Mouse (Mus musculus) embryonic stem cell, embryonic (primary cell): ENCODE data around the gene Slc22a15.

Experiments used
- CTCF ChIA-PET, 4 experiments: fragments of 300-600 bp in 2 of 4; fragments of 350-600 bp in 2 of 4; sonication (Branson Sonifier 250); formaldehyde crosslinking; loops; one replicate each; lab custom pipeline; 2022; ENCODE audit warnings: inconsistent platforms in 2 of 4; lab: Charles Lee
- POLR2A ChIA-PET, 4 experiments: fragments of 300-600 bp in 2 of 4; fragments of 350-600 bp in 2 of 4; sonication (Branson Sonifier 250); formaldehyde crosslinking; loops; one replicate each; lab custom pipeline; 2022; ENCODE audit warnings: antibody characterized with exemption in 4 of 4, inconsistent platforms in 1 of 4; lab: Charles Lee

The Slc22a15 gene

DNA sequence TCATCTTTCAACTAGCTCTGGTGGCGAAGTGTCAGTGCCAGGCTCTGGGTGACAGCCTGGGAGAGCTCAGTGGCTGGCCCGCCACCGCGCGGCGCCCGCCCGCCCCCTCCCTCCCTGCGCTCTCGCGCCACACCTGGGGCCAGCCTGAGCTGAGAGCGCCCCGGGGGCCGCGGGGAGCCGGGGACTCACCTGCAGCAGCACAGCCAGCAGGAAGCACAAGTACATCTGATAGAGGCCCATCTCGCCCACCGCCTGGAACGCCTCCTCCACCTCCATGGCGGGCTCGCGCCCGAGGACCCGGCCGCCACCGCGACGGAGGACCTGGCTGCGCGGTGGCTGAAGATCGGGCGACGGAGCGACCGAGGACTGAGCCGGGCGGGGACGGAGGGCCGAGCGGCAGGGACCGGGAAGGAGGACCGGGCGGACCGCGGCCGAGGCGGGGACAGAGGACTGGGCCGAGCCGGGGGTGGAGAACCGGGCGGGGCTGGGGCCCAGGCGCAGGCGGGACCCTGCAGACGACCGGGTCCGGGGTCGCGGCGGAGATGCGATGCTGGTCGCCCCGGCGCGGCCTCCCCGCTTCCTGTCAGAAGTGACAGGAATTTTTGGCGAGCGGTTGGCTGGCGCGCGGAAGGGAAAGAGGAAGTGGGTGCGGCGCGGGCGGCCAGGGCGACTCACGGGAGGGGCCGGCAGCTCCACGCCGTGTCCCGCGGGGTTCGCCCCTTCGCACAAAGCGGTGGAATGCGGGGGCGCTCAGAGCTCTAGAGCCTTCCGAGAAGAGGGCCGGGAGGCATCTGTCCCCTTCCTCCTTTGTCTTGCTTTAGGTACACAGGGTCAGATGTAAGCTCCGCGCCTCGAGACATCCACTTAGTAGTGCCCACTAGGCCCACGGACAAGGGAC, at the start of gene Slc22a15:
TSS of gene Slc22a15 (minus strand) at position 611 of the 898 bp plus-strand sequence.
- CTCF ChIA-PET, result interaction anchor here in 3 of 4 experiments (0.6 to 1.0 kb wide), 4 partner anchors 44 to 880 kb away, joined by 3 to 4 read pairs (median 3); no protein-coding TSS in a partner anchor
- POLR2A ChIA-PET, result interaction anchor here in 3 of 4 experiments (0.5 to 1.6 kb wide), 7 partner anchors 9 to 1284 kb away, joined by 3 to 7 read pairs (median 4); no protein-coding TSS in a partner anchor

DNA sequence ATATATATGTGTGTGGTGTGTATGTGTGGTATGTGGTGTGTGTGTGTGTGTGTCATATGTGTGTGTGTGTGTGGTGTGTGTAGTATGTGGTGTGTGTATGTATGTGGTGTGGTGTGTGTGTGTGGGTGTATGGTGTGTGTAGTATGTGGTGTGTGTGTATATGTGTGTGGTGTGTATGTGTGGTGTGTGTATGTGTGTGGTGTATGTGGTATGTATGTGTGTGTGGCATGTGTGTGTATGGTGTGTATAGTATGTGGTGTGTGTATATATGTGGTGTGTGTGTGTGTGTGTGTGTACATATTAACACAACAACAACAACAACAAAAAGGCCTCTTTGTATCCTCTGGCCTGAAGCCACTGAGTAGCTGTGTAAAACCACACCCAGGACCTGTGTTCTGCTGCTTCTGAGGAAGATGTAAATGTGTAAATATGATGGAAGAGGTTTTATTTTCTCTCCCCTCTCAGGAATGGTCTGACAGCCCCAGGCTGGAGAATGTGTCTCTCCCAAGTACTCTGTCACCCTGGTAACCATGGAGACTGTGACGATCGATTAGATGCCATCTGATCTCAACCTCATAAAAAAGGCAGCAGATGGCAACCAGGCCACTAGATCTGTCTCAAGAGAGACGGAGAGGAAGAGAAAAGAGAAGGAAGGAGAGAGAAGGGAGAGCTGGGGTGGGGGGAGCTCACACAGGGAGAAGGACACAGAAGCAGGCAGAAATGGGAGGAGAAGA, 42.7 kb upstream of the Slc22a15 start:
- POLR2A ChIA-PET, result no interaction called here

GRCm38 (mm10) chr3:101964352-101964751, 40.1 kb upstream of the Slc22a15 start:
- POLR2A ChIA-PET, result no interaction called here
- CTCF ChIA-PET, result no interaction called here

More for the DNA sequence above, 42.7 kb upstream of the Slc22a15 start:
- CTCF ChIA-PET, result interaction anchor here in 1 of 4 experiments (0.7 kb wide), 1 partner anchor 837 kb away, joined by 3 read pairs; no protein-coding TSS in a partner anchor

DNA sequence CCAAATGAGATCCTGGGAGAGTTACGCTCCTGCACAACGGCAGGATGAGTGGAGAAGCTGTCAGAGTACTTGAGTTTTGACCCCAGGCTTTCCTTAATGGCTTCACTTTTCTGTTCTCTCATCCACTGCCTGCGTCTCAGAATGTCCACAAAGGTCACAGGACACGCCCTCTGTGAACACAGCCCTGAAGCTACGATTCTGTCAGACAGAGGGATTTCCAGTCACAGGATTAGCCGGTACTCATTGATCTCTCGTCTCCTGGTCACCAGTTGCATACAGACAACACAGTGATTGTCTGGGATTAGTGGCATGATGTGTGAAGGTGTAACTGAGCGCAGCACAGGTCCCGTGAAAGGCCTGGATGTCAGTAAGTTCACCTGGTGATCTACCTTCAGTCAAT, 39.2 kb upstream of the Slc22a15 start:
- POLR2A ChIA-PET, result interaction anchor here in 1 of 4 experiments (0.8 kb wide), 1 partner anchor 120 kb away, joined by 3 read pairs; no protein-coding TSS in a partner anchor
- CTCF ChIA-PET, result no interaction called here

GRCm38 (mm10) chr3:101961146-101961835, 37.0 kb upstream of the Slc22a15 start:
- CTCF ChIA-PET, result interaction anchor here in 1 of 4 experiments (0.6 kb wide), 1 partner anchor 14 kb away, joined by 3 read pairs; no protein-coding TSS in a partner anchor
- POLR2A ChIA-PET, result no interaction called here

DNA sequence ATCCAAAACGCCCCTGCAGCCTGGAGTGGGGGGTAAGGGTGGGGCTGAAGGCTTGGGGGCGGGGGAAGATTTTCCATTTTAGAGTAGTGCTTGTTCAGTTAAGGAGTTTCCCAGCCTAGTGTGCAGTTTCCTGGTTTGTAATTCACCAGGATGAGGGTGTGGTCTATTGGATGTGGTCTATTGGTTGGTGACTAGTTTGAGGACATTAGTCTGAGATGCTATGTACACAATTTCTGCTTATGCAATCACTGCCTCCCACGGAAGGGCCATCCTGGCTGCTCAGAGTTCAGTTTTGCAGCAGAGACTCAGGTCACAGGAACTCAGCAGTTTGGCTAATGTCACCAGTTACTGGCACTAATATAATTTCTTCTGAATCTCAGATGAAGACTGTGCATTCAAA, 33.8 kb upstream of the Slc22a15 start:
- CTCF ChIA-PET, result interaction anchor here in 1 of 4 experiments (1.2 kb wide), 1 partner anchor 124 kb away, joined by 3 read pairs; no protein-coding TSS in a partner anchor
- POLR2A ChIA-PET, result no interaction called here

GRCm38 (mm10) chr3:101953506-101953905, 29.3 kb upstream of the Slc22a15 start:
- CTCF ChIA-PET, result no interaction called here

DNA sequence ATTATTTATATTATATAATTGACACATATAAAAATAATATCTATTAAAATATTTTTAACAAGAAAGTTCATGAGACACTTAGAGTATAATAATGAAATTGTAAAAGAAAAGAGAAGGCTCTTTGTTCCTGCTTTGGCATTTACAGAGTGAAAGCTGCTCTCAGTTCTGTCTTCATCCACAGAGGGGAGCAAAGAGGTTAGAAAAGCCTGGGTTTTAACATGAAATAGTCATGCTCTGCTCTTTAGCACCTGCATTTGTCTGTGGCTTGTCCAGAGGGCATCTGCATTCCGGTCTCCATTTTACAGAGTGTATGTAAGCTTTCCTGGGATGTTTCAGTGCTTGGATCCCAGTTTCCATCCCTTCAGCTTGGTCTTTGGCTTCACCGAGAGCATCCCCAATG, 28.3 kb upstream of the Slc22a15 start:
- POLR2A ChIA-PET, result interaction anchor here in 2 of 4 experiments (0.6 kb wide), 2 partner anchors 544 to 1837 kb away, joined by 3 read pairs; no protein-coding TSS in a partner anchor
- CTCF ChIA-PET, result interaction anchor here in 2 of 4 experiments (1.0 to 1.2 kb wide), 2 partner anchors 75 to 110 kb away, joined by 3 read pairs; no protein-coding TSS in a partner anchor

More at GRCm38 (mm10) chr3:101953506-101953905, 29.3 kb upstream of the Slc22a15 start:
- POLR2A ChIA-PET, result interaction anchor here in 1 of 4 experiments (0.6 to 0.8 kb wide), 2 partner anchors 31 to 658 kb away, joined by 3 read pairs; no protein-coding TSS in a partner anchor

GRCm38 (mm10) chr3:101948572-101948971, 24.3 kb upstream of the Slc22a15 start:
- POLR2A ChIA-PET, result no interaction called here
- CTCF ChIA-PET, result interaction anchor here in 2 of 4 experiments (0.6 to 0.8 kb wide), 2 partner anchors 68 to 435 kb away, joined by 3 to 6 read pairs; no protein-coding TSS in a partner anchor

DNA sequence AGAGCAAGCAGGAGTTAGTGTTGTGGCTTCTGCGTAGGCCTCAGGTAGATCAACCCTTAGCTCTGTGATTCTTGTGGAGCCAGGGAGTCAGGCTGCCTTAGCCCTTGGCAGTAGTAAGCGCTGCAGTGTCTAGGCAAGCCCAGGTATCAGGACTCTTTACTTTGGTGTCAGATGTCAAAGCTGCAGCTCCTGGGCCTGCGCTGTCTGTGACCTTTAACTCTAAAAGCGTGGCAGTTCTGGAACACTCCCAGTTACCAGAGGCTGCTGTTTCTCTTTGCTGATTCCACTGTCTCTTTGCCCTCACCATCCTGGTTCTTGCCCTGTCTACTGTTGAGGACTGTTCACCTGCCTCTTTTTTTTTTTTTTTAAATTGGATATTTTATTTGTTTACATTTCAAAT, 23.0 kb upstream of the Slc22a15 start:
- ChIA-PET CTCF (no interaction called here), POLR2A (no interaction called here)

DNA sequence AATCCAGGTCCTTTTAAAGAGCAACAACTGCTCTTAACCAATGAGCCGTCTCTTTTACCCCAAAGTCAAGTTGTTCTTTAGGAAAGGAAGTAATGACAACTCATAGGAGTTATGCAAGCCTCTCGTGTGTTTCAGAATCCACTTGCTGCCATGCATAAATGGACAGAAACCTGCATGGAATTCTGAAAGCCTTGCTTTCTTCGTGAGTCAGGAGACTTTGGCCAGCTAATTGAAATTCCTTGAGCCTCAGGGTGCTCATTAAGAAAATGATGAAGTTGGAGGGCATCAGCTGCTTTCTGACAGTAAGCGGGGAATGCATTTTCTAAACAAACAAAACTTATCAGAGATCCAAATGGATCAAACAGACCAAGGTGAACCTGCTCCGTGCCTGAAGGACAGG, 21.0 kb upstream of the Slc22a15 start:
- ChIA-PET CTCF (interaction anchor here in 1 of 4 experiments (0.6 kb wide), 1 partner anchor 391 kb away, joined by 3 read pairs; no protein-coding TSS in a partner anchor), POLR2A (no interaction called here)

DNA sequence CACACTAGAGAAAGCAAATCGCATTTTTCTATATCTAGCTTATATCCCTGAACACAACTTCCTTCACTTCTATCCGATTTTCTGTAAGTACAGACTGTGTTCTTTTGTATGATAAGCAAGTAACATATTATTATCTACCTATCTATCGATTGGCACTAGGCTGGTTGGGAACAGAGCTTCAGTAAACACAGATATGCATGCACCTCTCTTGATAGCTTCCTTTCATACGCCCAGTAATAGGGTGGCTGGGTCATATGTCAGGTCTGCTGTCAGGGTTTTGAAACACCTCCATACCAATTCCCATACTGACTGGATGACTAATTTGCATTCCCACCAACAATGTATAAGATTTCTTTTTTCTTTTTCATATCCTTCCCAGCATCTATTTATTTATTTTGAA, 16.2 kb upstream of the Slc22a15 start:
- CTCF ChIA-PET, result no interaction called here

DNA sequence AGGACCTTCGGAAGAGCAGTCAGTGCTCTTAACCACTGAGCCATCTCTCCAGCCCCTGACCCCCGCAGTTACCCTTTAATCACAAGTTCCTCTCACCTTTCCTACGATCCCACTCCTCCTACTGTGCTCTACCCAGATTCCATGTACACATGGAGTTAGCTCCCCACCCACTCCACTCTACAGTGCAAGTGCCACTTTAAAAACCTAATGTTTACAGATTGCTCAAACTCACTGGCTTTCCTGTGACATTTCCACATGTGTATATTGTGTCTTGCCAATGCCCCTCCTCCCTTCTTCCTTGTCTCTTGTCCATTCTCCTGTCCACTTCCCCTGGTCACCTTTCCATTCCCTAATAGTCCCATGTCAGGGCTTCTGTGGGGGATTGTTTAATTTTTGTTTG, 15.6 kb upstream of the Slc22a15 start:
- ChIA-PET CTCF (no interaction called here), POLR2A (no interaction called here)

More for the DNA sequence above, 16.2 kb upstream of the Slc22a15 start:
- POLR2A ChIA-PET, result no interaction called here

GRCm38 (mm10) chr3:101939152-101939551, 14.9 kb upstream of the Slc22a15 start:
- ChIA-PET POLR2A (no interaction called here), CTCF (no interaction called here)

DNA sequence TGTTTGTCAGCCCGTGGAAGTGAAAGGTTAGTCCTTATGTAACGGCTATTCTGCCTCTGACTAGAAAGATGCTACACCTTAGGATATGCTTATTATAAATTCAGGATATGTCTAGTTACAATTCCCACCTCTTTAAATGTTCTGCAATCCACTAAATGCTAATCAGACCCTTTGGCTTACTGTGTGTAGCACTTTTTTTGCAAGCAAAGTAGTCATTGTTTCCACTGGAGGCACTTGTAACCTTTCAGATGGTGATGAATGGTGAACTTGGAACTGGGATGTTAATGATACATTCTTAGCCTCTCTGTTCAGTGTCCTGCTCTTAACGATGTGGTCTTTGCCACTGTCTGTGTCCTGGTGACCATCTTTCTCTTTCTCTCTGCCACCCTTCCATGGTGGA, 12.1 kb upstream of the Slc22a15 start:
- POLR2A ChIA-PET, result no interaction called here

DNA sequence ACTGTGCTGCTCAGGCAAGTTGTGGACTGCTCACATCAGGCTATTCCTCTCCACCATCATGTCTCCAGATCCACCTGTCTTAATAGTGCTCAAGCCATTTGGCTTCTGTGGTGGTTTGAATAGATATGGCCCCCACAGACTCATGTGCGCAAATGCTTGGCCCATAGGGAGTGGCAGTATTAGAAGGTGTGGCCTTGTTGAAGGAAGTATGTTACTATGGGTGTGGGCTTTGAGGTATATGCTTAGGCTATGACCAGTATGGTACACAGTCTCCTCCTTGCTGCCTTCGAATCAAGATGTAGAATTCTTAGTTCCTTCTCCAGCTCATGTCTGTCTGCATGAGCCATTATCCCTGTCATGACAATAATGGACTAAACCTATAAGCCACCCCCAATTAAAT, 9.6 kb upstream of the Slc22a15 start:
- ChIA-PET POLR2A (interaction anchor here in 1 of 4 experiments (2.0 kb wide), 1 partner anchor 10 kb away, joined by 7 read pairs; the partner anchor contains the start of gene Slc22a15), CTCF (interaction anchor here in 2 of 4 experiments (0.6 to 1.1 kb wide), 2 partner anchors 94 to 755 kb away, joined by 3 read pairs; no protein-coding TSS in a partner anchor)

More for the DNA sequence above, 12.1 kb upstream of the Slc22a15 start:
- CTCF ChIA-PET, result no interaction called here

DNA sequence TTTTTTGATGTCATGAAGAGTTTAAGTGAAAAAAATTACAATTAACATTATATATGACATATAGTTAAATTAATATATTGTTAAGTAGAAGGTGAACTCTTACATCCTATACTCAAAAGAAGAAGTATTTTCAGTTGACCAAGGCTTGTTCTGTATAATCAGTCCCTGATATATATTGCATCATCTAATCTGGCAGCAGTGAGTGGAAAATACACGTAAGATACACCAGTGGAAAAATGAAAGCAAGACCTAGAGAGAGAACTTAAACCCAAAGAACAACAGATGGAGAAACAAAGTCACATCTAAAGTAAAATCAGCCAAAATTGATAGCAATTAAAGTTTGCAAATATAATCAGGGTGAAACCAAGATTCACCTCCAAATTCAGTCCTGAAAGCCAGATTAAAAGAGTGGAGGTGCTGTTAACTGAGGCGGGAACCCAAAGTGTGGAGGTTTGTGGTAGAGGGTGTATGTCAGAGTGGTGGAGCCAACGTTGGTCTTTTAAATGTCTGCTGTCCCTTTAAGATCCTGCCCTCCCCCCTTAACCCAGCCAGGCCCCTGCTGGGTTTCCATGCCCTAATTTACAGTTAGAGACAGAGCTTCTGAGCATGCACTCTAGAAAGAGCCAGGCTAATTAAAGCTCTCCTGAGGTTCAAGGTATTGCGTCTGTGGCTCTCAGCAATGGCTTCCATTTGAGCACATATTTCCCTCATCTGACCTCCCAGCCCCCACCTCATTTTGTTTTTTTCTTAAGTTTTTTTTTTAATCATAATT, 5.0 kb upstream of the Slc22a15 start:
- POLR2A ChIA-PET, result no interaction called here
- CTCF ChIA-PET, result interaction anchor here in 1 of 4 experiments (0.6 kb wide), 1 partner anchor 124 kb away, joined by 6 read pairs; no protein-coding TSS in a partner anchor
